Mouse (Mus musculus) hindbrain, embryonic 15.5 days (tissue): Measurements from ENCODE around the gene Prdm5. TPM values are rescaled to one million over a fixed set of nuclear protein-coding genes. Genes with fewer than 3 reads are reported as not detected.
A peak's percentile ranks its signal among the peaks of the same experiment; 100 is the strongest.

Experiments used
- ATAC-seq: fragments of 200-750 bp; cut with Nextera tagmentation; 2 replicates; pipeline ENCODE4 v1.8.0; 2017; ENCODE audit warnings: low read depth, moderate number of reproducible peaks, moderate TSS enrichment; ENCODE audit not compliant: low FRiP score
- H3K27ac ChIP-seq: fragments of 300-500 bp; sonication (generic); replicated peaks from 2 replicates; pipeline ENCODE4 v1.5.1; 2015; ENCODE audit warnings: mild to moderate bottlenecking, inconsistent platforms
- H3K27me3 ChIP-seq: fragments of 300-500 bp; sonication (generic); 2 replicates; pipeline ENCODE4 v1.6.1; 2015; ENCODE audit warnings: control low read depth, inconsistent platforms
- H3K36me3 ChIP-seq: fragments of 300-500 bp; sonication (generic); 2 replicates; pipeline ENCODE4 v1.6.1; 2015; ENCODE audit warnings: control low read depth, inconsistent platforms
- H3K4me1 ChIP-seq: fragments of 300-500 bp; sonication (generic); replicated peaks from 2 replicates; pipeline ENCODE4 v1.6.1; 2015; ENCODE audit warnings: control low read depth, inconsistent platforms
- H3K4me2 ChIP-seq: fragments of 300-500 bp; sonication (generic); 2 replicates; pipeline ENCODE4 v1.6.1; 2015; ENCODE audit warnings: moderate library complexity, mild to moderate bottlenecking, inconsistent platforms
- H3K4me3 ChIP-seq: fragments of 300-500 bp; sonication (generic); 2 replicates; pipeline ENCODE4 v1.5.1; 2015; ENCODE audit warnings: mild to moderate bottlenecking, inconsistent platforms
- H3K9ac ChIP-seq: fragments of 300-500 bp; sonication (generic); 2 replicates; pipeline ENCODE4 v1.6.1; 2015; ENCODE audit warnings: inconsistent platforms
- H3K9me3 ChIP-seq: fragments of 300-500 bp; sonication (generic); 2 replicates; pipeline ENCODE4 v1.6.1; 2016; ENCODE audit warnings: control low read depth, inconsistent platforms
- WGBS: fragments of 180-500 bp; shearing (Covaris S2); methylation state at CpG from one replicate; pipeline ENCODE4 v1.1.7; 2015; 5-methylcytosine and 5-hydroxymethylcytosine counted together
- polyA plus RNA-seq: library from polyadenylated mRNA; unstranded; fragments of >200 nt; fragmentation: Nextera tagmentation; extraction: Ambion mirVana; gene quantifications from 2 replicates; pipeline ENCODE4 v1.2.1, GENCODE M21; 2015

Prdm5 gene
- polyA plus RNA-seq, 1 experiment from 2014 or later = 6.8 TPM

GRCm38 (mm10) chr6:65779689-65780233 is 973 bp downstream of the Prdm5 start:
- Histone ChIP-seq H3K27me3 (no peaks in the 10 kb centered on the region), H3K4me2 (peak overlapping the region; percentile 86), H3K27ac (peak overlapping the region; percentile 74; the same call in 1 of the 2 replicates), H3K9me3 (no peaks in the 10 kb centered on the region), H3K4me1 (peaks cover 12% of the 10 kb centered on the region; the same call in 1 of the 2 replicates), H3K36me3 (no peaks in the 10 kb centered on the region), H3K4me3 (peak overlapping the region; percentile 55), H3K9ac (no peak overlapping the region; the same call in 1 of the 2 replicates)
- no peak for ATAC-seq
- WGBS = 88% methylated on average over 4 of the region's 4 CpGs

- Histone ChIP-seq H3K4me3 (no peak overlapping the region), H3K27ac (no peak overlapping the region), H3K4me2 (no peak overlapping the region), H3K4me1 (peaks cover 12% of the 10 kb centered on the region; the same call in 1 of the 2 replicates), H3K9me3 (no peaks in the 10 kb centered on the region), H3K36me3 (no peaks in the 10 kb centered on the region), H3K9ac (no peak overlapping the region), H3K27me3 (no peaks in the 10 kb centered on the region)
- WGBS = 61% methylated on average over 7 of the region's 7 CpGs
- ATAC-seq = no peak
Measured at GRCm38 (mm10) chr6:65781441-65781840, 2.7 kb downstream of the Prdm5 start.

- H3K4me3 ChIP-seq = no peak overlapping the region
Measured at GRCm38 (mm10) chr6:65783670-65784069, 4.9 kb downstream of the Prdm5 start.

GRCm38 (mm10) chr6:65792923-65793322 is 14.1 kb downstream of the Prdm5 start:
- 79% methylated on average over 2 of the region's 2 CpGs for WGBS
- Histone ChIP-seq H3K27me3 (no peaks in the 10 kb centered on the region), H3K9me3 (no peaks in the 10 kb centered on the region), H3K4me1 (no peaks in the 10 kb centered on the region), H3K9ac (no peak overlapping the region), H3K27ac (no peak overlapping the region), H3K4me2 (no peak overlapping the region), H3K36me3 (no peaks in the 10 kb centered on the region), H3K4me3 (no peak overlapping the region)
- ATAC-seq = no peak

More at GRCm38 (mm10) chr6:65783670-65784069, 4.9 kb downstream of the Prdm5 start:
- H3K9ac ChIP-seq = no peak overlapping the region
- no peaks in the 10 kb centered on the region for H3K36me3 ChIP-seq
- no peak overlapping the region for H3K27ac ChIP-seq
- WGBS = 53% methylated on average over 1 of the region's 1 CpGs
- no peak for ATAC-seq
- H3K4me2 ChIP-seq = no peak overlapping the region
- H3K9me3 ChIP-seq = no peaks in the 10 kb centered on the region
- no peaks in the 10 kb centered on the region for H3K27me3 ChIP-seq
- H3K4me1 ChIP-seq = peaks cover 7% of the 10 kb centered on the region; the same call in 1 of the 2 replicates

GRCm38 (mm10) chr6:65796552-65796951 is 17.8 kb downstream of the Prdm5 start:
- no peaks in the 10 kb centered on the region for H3K9me3 ChIP-seq
- H3K4me2 ChIP-seq = no peak overlapping the region
- no peak overlapping the region for H3K4me3 ChIP-seq
- H3K27me3 ChIP-seq = no peaks in the 10 kb centered on the region
- H3K36me3 ChIP-seq = no peaks in the 10 kb centered on the region
- no peak overlapping the region for H3K9ac ChIP-seq
- no peak overlapping the region for H3K27ac ChIP-seq
- no peaks in the 10 kb centered on the region for H3K4me1 ChIP-seq
- ATAC-seq = no peak
- 81% methylated on average over 3 of the region's 3 CpGs for WGBS

- H3K27me3 ChIP-seq = no peaks in the 10 kb centered on the region
- H3K36me3 ChIP-seq = no peaks in the 10 kb centered on the region
- H3K4me2 ChIP-seq = no peak overlapping the region
- ATAC-seq = no peak
- no peak overlapping the region for H3K9ac ChIP-seq
- no peak overlapping the region for H3K27ac ChIP-seq
- 66% methylated on average over 2 of the region's 2 CpGs for WGBS
- H3K4me3 ChIP-seq = no peak overlapping the region
- no peaks in the 10 kb centered on the region for H3K9me3 ChIP-seq
- H3K4me1 ChIP-seq = no peaks in the 10 kb centered on the region
Measured at GRCm38 (mm10) chr6:65797276-65797675, 18.5 kb downstream of the Prdm5 start.

- ATAC-seq = no peak
- 91% methylated on average over 3 of the region's 3 CpGs for WGBS
- no peak overlapping the region for H3K4me2 ChIP-seq
- no peaks in the 10 kb centered on the region for H3K36me3 ChIP-seq
- H3K27ac ChIP-seq = no peak overlapping the region
- no peaks in the 10 kb centered on the region for H3K9me3 ChIP-seq
- H3K4me1 ChIP-seq = no peaks in the 10 kb centered on the region
- H3K9ac ChIP-seq = no peak overlapping the region
- H3K27me3 ChIP-seq = no peaks in the 10 kb centered on the region
- H3K4me3 ChIP-seq = no peak overlapping the region
Measured at GRCm38 (mm10) chr6:65798390-65798789, 19.6 kb downstream of the Prdm5 start.

GRCm38 (mm10) chr6:65811685-65812084 is 32.9 kb downstream of the Prdm5 start:
- Histone ChIP-seq H3K4me1 (no peaks in the 10 kb centered on the region), H3K36me3 (no peaks in the 10 kb centered on the region), H3K4me2 (no peak overlapping the region), H3K27me3 (no peaks in the 10 kb centered on the region), H3K9ac (no peak overlapping the region), H3K9me3 (no peaks in the 10 kb centered on the region), H3K4me3 (no peak overlapping the region), H3K27ac (no peak overlapping the region)
- WGBS = 70% methylated on average over 3 of the region's 3 CpGs
- ATAC-seq = no peak

GRCm38 (mm10) chr6:65818039-65818747 is 39.4 kb downstream of the Prdm5 start:
- no peak for ATAC-seq
- H3K9me3 ChIP-seq = no peaks in the 10 kb centered on the region
- WGBS = 73% methylated on average over 4 of the region's 4 CpGs

GRCm38 (mm10) chr6:65828656-65829055 is 49.9 kb downstream of the Prdm5 start:
- Histone ChIP-seq H3K27me3 (no peaks in the 10 kb centered on the region), H3K4me3 (no peak overlapping the region), H3K4me2 (no peak overlapping the region), H3K9ac (no peak overlapping the region), H3K9me3 (no peaks in the 10 kb centered on the region), H3K27ac (no peak overlapping the region), H3K36me3 (no peaks in the 10 kb centered on the region), H3K4me1 (no peaks in the 10 kb centered on the region)
- 75% methylated on average over 1 of the region's 1 CpGs for WGBS
- no peak for ATAC-seq

More at GRCm38 (mm10) chr6:65818039-65818747, 39.4 kb downstream of the Prdm5 start:
- Histone ChIP-seq H3K9ac (no peak overlapping the region), H3K4me3 (no peak overlapping the region), H3K27ac (no peak overlapping the region), H3K36me3 (no peaks in the 10 kb centered on the region), H3K27me3 (no peaks in the 10 kb centered on the region), H3K4me1 (no peaks in the 10 kb centered on the region), H3K4me2 (no peak overlapping the region)

- H3K9me3 ChIP-seq = no peaks in the 10 kb centered on the region
- WGBS = 84% methylated on average over 5 of the region's 5 CpGs
- no peak overlapping the region for H3K4me2 ChIP-seq
- H3K9ac ChIP-seq = no peak overlapping the region
- no peak overlapping the region for H3K4me3 ChIP-seq
- H3K4me1 ChIP-seq = no peaks in the 10 kb centered on the region
- no peak for ATAC-seq
- H3K27ac ChIP-seq = no peak overlapping the region
- no peaks in the 10 kb centered on the region for H3K36me3 ChIP-seq
- no peaks in the 10 kb centered on the region for H3K27me3 ChIP-seq
Measured at GRCm38 (mm10) chr6:65831443-65831842, 52.7 kb downstream of the Prdm5 start.

- ATAC-seq = no peak
- Histone ChIP-seq H3K4me2 (no peak overlapping the region), H3K27me3 (no peaks in the 10 kb centered on the region), H3K9ac (no peak overlapping the region), H3K4me1 (no peaks in the 10 kb centered on the region), H3K36me3 (no peaks in the 10 kb centered on the region), H3K4me3 (no peak overlapping the region), H3K27ac (no peak overlapping the region), H3K9me3 (no peaks in the 10 kb centered on the region)
- 90% methylated on average over 4 of the region's 4 CpGs for WGBS
Measured at GRCm38 (mm10) chr6:65834013-65834412, 55.2 kb downstream of the Prdm5 start.
